In the genomic region with DNA sequence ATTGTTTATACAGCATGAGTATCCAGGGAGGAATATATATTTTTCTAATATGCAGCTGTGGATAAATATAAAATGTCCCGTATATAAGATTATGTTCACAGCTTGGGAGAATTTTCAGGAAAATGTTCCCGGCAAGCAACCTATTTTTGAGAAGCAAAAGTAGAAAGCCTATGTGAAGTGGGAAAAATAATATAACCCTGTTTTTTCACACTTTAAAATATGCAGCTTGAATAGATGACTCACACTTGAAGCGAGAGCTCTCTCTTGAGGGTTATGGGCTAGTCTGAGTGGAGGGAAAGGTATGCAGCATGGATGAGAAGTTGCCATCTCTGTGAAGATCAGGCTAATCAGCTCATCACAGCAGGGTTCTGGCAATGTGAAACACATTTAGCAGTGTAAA, we compare ENCODE assay signal across 14 mouse cellular contexts.
"Had no signal": no experiment of that assay in that cellular context is flagged by ENCODE, and none has a peak within 500 bp of the region (broad histone marks: within the 10 kb centered on the region; RNA-seq: fewer than 3 reads in every experiment).

No protein-coding gene starts in this region.

- DNase-seq: kidney, postnatal 25 days; layer of hippocampus, adult 9-11 months; liver, embryonic 13.5 days; lung, adult 2 months; lung, postnatal 14 days; lung, postnatal 4 days; midbrain, embryonic 14.5 days; right cerebral cortex, postnatal 25 days; spleen, adult 18-20 months; thymus, adult 18-20 months; thymus, postnatal 36 days had no signal

- H3K27ac ChIP-seq: kidney, postnatal 0 days; layer of hippocampus, adult 2 months; liver, embryonic 13.5 days; stomach, embryonic 15.5 days had no signal

- H3K4me3 ChIP-seq: layer of hippocampus, adult 2 months; liver, embryonic 13.5 days; stomach, embryonic 15.5 days had no signal
